Mouse (Mus musculus): ENCODE measurements around the gene Gm28038. TPM values are rescaled to one million over a fixed set of nuclear protein-coding genes. Genes with fewer than 3 reads are reported as not detected.

The Gm28038 gene
- total and polyA plus RNA-seq, 3 experiments, result 2.6 to 6.3 TPM; not detected in 1

GRCm38 (mm10) chr2:30328791-30329190, 47.9 kb downstream of the Gm28038 start:
- intact Hi-C loops (cut with DNase I), result no loop called here
- Histone ChIP-seq H3K4me3 (no peak overlapping the region), H3K4me1 (ENCODE audit: control insufficient read depth, insufficient read depth, low read length) (no peaks in the 10 kb centered on the region), H3K36me3 (ENCODE audit: control insufficient read depth, insufficient read depth, low read length) (no peaks in the 10 kb centered on the region), H3K27ac (no peak overlapping the region), H3K27me3 (ENCODE audit: control insufficient read depth, insufficient read depth, low read length) (no peaks in the 10 kb centered on the region), H3K9ac (ENCODE audit: low read depth, low read length) (no peak overlapping the region), H3K79me2 (replicated peaks; ENCODE audit: control insufficient read depth, insufficient read depth, low read length) (no peaks in the 10 kb centered on the region)
- WGBS, result 72% methylated on average over 3 of the region's 3 CpGs
- TF ChIP-seq POLR2A (IDR thresholded peaks at IDR 0.05; ENCODE audit: insufficient read depth, low read depth, low read length) (no peak), CTCF (IDR thresholded peaks at IDR 0.05) (no peak), EP300 (IDR thresholded peaks at IDR 0.05; ENCODE audit: insufficient read depth, low read depth, low read length) (no peak)
- no peak for DNase-seq

- TF ChIP-seq POLR2A (IDR thresholded peaks at IDR 0.05; ENCODE audit: insufficient read depth, low read depth, low read length), result no peak
- TF ChIP-seq EP300 (IDR thresholded peaks at IDR 0.05; ENCODE audit: insufficient read depth, low read depth, low read length), result no peak
- TF ChIP-seq CTCF (IDR thresholded peaks at IDR 0.05), result no peak
- no peak overlapping the region for H3K27ac ChIP-seq
- no peak overlapping the region for H3K9ac ChIP-seq (ENCODE audit: low read depth, low read length)
- H3K4me3 ChIP-seq, result no peak overlapping the region
- no peaks in the 10 kb centered on the region for H3K36me3 ChIP-seq (ENCODE audit: control insufficient read depth, insufficient read depth, low read length)
- intact Hi-C loops (cut with DNase I), result no loop called here
- no peaks in the 10 kb centered on the region for H3K4me1 ChIP-seq (ENCODE audit: control insufficient read depth, insufficient read depth, low read length)
- H3K79me2 ChIP-seq (replicated peaks; ENCODE audit: control insufficient read depth, insufficient read depth, low read length), result no peaks in the 10 kb centered on the region
- WGBS, result 98% methylated on average over 2 of the region's 2 CpGs
- no peaks in the 10 kb centered on the region for H3K27me3 ChIP-seq (ENCODE audit: control insufficient read depth, insufficient read depth, low read length)
- DNase-seq, result no peak
Measured at GRCm38 (mm10) chr2:30335324-30335723, 54.5 kb downstream of the Gm28038 start.

GRCm38 (mm10) chr2:30336174-30336915, 55.5 kb downstream of the Gm28038 start:
- H3K27ac ChIP-seq, result no peak overlapping the region

GRCm38 (mm10) chr2:30337179-30337578, 56.3 kb downstream of the Gm28038 start:
- intact Hi-C loops (cut with DNase I), result no loop called here
- H3K79me2 ChIP-seq (replicated peaks; ENCODE audit: control insufficient read depth, insufficient read depth, low read length), result no peaks in the 10 kb centered on the region
- no peaks in the 10 kb centered on the region for H3K4me1 ChIP-seq (ENCODE audit: control insufficient read depth, insufficient read depth, low read length)
- no peaks in the 10 kb centered on the region for H3K36me3 ChIP-seq (ENCODE audit: control insufficient read depth, insufficient read depth, low read length)
- no peak for DNase-seq
- H3K9ac ChIP-seq (ENCODE audit: low read depth, low read length), result no peak overlapping the region
- no peaks in the 10 kb centered on the region for H3K27me3 ChIP-seq (ENCODE audit: control insufficient read depth, insufficient read depth, low read length)
- TF ChIP-seq POLR2A (IDR thresholded peaks at IDR 0.05; ENCODE audit: insufficient read depth, low read depth, low read length), result no peak
- TF ChIP-seq CTCF (IDR thresholded peaks at IDR 0.05), result no peak
- TF ChIP-seq EP300 (IDR thresholded peaks at IDR 0.05; ENCODE audit: insufficient read depth, low read depth, low read length), result no peak
- no peak overlapping the region for H3K4me3 ChIP-seq
- H3K27ac ChIP-seq, result no peak overlapping the region
- 70% methylated on average over 12 of the region's 12 CpGs for WGBS

More at GRCm38 (mm10) chr2:30336174-30336915, 55.5 kb downstream of the Gm28038 start:
- Histone ChIP-seq H3K79me2 (replicated peaks; ENCODE audit: control insufficient read depth, insufficient read depth, low read length) (no peaks in the 10 kb centered on the region), H3K36me3 (ENCODE audit: control insufficient read depth, insufficient read depth, low read length) (no peaks in the 10 kb centered on the region), H3K4me3 (no peak overlapping the region), H3K9ac (ENCODE audit: low read depth, low read length) (no peak overlapping the region), H3K27me3 (ENCODE audit: control insufficient read depth, insufficient read depth, low read length) (no peaks in the 10 kb centered on the region), H3K4me1 (ENCODE audit: control insufficient read depth, insufficient read depth, low read length) (no peaks in the 10 kb centered on the region)
- no peak for DNase-seq
- 86% methylated on average over 16 of the region's 16 CpGs for WGBS
- no peak for TF ChIP-seq POLR2A (IDR thresholded peaks at IDR 0.05; ENCODE audit: insufficient read depth, low read depth, low read length)
- no peak for TF ChIP-seq EP300 (IDR thresholded peaks at IDR 0.05; ENCODE audit: insufficient read depth, low read depth, low read length)
- TF ChIP-seq CTCF (IDR thresholded peaks at IDR 0.05), result no peak
- intact Hi-C loops (cut with DNase I), result no loop called here

GRCm38 (mm10) chr2:30342061-30342460, 61.2 kb downstream of the Gm28038 start:
- intact Hi-C loops (cut with DNase I), result no loop called here
- H3K4me3 ChIP-seq, result no peak overlapping the region
- H3K27ac ChIP-seq, result no peak overlapping the region
- H3K9ac ChIP-seq (ENCODE audit: low read depth, low read length), result no peak overlapping the region
- no peaks in the 10 kb centered on the region for H3K4me1 ChIP-seq (ENCODE audit: control insufficient read depth, insufficient read depth, low read length)
- TF ChIP-seq EP300 (IDR thresholded peaks at IDR 0.05; ENCODE audit: insufficient read depth, low read depth, low read length) (no peak), CTCF (IDR thresholded peaks at IDR 0.05) (no peak), POLR2A (IDR thresholded peaks at IDR 0.05; ENCODE audit: insufficient read depth, low read depth, low read length) (no peak)
- H3K36me3 ChIP-seq (ENCODE audit: control insufficient read depth, insufficient read depth, low read length), result no peaks in the 10 kb centered on the region
- 94% methylated on average over 3 of the region's 3 CpGs for WGBS
- no peaks in the 10 kb centered on the region for H3K27me3 ChIP-seq (ENCODE audit: control insufficient read depth, insufficient read depth, low read length)
- DNase-seq, result no peak
- H3K79me2 ChIP-seq (replicated peaks; ENCODE audit: control insufficient read depth, insufficient read depth, low read length), result no peaks in the 10 kb centered on the region

- H3K79me2 ChIP-seq (replicated peaks; ENCODE audit: control insufficient read depth, insufficient read depth, low read length), result no peaks in the 10 kb centered on the region
- H3K36me3 ChIP-seq (ENCODE audit: control insufficient read depth, insufficient read depth, low read length), result no peaks in the 10 kb centered on the region
- H3K27me3 ChIP-seq (ENCODE audit: control insufficient read depth, insufficient read depth, low read length), result no peaks in the 10 kb centered on the region
- no peak overlapping the region for H3K27ac ChIP-seq
- H3K9ac ChIP-seq (ENCODE audit: low read depth, low read length), result no peak overlapping the region
- WGBS, result 86% methylated on average over 7 of the region's 7 CpGs
- no peak for DNase-seq
- TF ChIP-seq CTCF (IDR thresholded peaks at IDR 0.05) (no peak), EP300 (IDR thresholded peaks at IDR 0.05; ENCODE audit: insufficient read depth, low read depth, low read length) (no peak), POLR2A (IDR thresholded peaks at IDR 0.05; ENCODE audit: insufficient read depth, low read depth, low read length) (no peak)
- no peaks in the 10 kb centered on the region for H3K4me1 ChIP-seq (ENCODE audit: control insufficient read depth, insufficient read depth, low read length)
- intact Hi-C loops (cut with DNase I), result no loop called here
- no peak overlapping the region for H3K4me3 ChIP-seq
Measured at GRCm38 (mm10) chr2:30342544-30342943, 61.7 kb downstream of the Gm28038 start.
